Mouse (Mus musculus): ENCODE data around the gene Prune1.

Gene Prune1

DNA sequence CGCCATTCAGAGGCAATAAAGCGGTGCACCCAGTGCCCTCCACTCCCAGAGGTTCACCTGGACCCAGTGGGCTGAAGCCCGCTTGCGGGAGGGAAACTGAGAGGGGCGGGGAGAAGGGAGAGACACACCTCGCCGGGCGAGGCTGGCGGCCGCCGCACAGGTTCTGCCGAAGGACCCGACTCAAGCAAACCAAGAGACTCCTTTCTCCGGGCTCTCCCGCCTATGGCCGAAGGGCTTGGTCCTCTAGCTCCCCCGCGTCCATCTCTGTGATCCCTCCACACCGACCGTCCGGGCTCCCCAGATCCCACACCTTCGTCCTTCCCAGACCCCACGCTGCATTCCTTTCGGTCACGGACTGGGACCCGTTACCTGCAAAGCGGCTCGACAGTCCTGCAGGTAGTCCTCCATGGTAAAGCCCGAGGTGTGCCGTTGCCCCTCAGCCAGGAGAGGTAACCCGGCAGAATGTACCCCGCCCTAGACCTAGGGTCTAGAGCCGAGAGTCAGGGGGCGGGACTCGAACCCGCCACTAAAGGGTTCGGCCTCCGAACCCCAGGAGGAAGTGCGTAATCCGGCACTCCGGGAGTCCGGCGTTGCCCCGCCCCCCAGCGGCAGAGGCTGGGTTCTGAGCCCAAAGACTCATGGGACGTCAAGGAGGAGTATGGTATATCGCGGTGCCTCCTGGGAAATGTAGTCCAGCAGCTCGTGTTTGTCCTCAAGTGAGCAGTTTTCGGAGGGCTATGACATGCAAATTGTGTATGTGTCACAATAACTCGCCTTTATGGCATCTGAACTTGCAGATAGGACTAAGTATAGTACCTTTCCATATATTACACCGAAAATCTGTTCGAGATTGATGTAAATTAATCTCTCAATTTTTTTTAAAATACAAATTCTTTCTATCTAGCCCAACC, at the start of gene Prune1, which contains the start of gene Mindy1:
Gene Prune1, minus strand, starts transcription at position 861 of the 911 bp plus-strand sequence.
Gene Mindy1, plus strand, starts transcription at position 130 of the 911 bp plus-strand sequence.
- peak; percentile 97 for DNase-seq (ENCODE audit: extremely low spot score, low spot score)

DNA sequence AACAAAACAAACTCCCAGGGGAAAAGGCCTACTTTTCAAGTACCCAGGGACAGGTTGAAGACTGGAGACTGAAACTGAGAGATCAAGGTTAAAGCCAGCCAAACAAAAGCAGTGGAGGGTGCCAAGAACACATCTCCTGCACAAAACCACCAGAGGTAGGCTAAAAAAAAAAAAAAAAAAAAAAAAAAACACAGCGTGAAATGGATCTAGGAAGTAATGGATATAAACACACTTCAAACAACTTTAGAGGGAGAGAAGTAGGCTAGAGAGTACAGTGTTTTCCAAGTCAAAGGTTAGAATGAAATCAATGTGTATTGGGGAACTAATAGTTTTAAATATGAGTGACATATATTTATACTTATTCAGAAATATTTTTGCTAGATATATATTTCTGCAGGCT, 49.7 kb upstream of the Prune1 start:
- no peak for DNase-seq (ENCODE audit: extremely low spot score, low spot score)

DNA sequence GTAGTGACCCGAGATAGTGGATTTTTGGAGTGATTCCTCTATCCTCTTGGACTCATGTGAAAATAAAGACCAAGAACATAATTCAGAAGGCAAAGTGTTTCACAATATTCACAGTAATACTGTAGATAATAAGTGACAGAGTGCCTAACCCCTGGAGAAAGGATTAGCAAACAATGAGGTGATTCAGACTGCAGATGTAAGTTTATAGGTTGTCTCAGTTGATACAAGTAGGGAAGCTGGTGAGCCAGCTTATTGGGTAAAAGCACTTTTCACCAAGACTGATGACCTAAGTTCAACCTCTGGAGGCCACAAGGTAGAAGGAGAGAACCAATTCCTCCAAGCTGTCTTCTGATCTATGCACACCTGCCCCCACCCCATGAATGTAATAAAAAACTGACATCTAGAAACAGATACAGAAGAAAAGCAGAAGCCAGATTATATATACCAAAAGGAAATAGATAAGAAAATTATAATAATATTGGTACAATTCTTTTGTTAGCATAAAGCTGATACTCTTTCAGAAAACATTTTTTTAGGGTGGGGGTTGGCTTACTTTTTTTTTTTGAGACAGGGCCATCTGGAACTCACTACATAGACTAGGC, 47.0 kb upstream of the Prune1 start:
- no peak for DNase-seq (ENCODE audit: extremely low spot score, low spot score)

DNA sequence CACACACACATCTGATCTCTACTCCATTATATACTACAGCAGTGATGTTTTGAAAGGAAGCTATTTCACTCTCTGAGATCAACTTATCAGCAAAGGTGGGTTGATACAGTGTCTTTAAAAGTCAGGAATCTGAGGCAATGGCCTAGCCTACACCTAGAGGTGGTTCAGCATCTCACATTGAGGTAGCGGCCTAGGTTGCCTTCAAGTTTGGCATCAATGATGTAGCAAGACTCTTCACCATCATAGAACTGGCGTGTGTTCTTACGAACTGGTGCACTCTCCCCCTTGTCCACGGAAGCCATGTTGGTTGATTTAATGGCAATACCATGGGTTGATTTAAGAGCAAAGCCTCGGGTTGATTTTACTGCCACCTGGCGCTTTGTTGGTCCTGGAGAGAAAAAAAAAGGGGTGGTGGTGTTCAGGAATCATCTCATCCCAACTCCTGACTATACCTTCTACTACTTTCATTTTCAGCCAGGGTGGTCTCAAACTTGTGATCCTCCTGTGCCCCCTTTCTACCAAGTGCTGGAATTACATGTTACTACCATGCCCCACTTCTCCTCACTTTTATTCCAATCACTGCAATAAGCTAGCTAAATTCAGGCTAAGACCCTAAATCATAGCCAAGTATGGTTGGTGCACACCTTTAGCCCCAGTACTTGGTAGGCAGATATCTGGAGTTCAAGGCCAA, 42.7 kb upstream of the Prune1 start:
- DNase-seq (ENCODE audit: extremely low spot score, low spot score), result no peak

DNA sequence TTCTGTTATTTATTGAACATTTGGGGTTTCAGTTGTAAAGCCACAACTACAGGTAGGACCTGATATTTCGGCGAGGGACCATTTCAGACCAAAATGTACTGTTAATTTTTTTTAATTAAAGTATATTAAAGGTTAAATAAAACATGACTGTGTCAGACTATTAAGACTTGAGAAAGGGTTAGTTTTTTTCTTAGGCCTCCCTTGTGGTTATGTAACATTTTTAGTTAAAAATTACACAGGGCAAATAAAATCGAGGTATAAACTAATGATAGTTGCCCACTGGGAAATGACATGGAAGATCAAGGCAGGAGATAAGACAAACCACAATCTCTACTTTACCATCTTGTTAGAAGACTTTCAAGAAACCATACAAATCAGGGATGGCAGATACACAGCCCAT, 41.6 kb upstream of the Prune1 start:
- no peak for DNase-seq (ENCODE audit: extremely low spot score, low spot score)

DNA sequence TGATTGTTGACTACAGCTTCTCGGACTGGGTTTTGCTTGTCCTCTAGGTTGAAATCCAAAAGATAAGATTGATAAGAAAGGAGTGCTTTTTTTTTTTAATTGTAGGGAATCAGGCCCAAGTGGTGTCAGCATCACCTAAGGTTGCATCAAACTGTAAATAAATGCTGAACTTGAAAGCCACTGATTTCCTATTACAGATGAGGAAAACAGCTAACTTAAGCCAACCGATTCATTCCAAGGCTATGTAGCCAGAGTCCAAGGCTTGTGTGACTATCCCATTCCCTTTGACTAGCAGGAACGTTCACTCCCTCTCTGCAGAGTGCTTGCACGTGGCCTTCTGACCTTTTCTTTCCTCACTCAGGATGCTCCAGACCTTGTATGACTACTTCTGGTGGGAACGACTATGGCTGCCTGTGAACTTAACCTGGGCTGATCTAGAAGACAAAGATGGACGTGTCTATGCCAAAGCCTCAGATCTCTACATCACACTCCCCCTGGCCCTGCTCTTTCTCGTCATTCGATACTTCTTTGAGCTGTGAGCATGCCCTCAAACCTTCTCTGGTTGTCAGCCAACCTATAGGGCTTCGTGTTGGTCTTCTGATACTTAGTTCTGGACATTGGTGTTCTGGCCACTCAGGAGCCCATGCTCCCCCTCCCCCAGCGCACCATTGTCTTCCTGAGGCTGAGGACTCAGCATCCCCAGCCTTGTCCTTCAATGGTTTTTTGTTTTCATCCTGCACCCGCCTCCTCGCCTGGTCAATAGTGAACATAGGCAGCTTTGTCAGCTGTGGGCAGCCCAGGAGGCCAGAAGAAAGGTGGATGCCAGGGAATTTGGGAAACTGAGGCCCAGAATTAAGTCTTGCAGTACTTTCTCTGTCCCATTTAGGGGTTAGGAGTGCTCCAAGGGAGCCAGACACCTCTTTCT, 38.1 kb upstream of the Prune1 start:
- no peak for DNase-seq (ENCODE audit: extremely low spot score, low spot score)

DNA sequence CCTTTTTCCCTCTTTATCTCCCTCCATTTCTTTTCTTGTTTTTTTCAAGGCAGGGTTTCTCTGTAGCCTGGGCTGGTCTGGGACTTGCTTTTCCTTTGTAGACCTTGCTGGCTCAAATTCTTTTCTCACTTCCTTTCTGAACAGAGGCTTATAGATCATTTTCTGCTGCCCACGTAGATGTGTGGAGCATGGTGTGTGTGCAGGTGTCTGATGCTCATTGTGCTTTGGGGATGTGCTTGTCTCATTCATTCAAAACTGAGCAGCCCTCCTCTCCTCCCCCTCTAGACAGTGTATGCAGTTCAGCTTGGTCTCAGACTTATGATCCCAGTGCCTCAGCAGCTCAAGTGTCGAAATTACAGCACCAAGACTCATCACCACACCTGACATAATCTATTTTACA, 37.2 kb upstream of the Prune1 start:
- no peak for DNase-seq (ENCODE audit: extremely low spot score, low spot score)

DNA sequence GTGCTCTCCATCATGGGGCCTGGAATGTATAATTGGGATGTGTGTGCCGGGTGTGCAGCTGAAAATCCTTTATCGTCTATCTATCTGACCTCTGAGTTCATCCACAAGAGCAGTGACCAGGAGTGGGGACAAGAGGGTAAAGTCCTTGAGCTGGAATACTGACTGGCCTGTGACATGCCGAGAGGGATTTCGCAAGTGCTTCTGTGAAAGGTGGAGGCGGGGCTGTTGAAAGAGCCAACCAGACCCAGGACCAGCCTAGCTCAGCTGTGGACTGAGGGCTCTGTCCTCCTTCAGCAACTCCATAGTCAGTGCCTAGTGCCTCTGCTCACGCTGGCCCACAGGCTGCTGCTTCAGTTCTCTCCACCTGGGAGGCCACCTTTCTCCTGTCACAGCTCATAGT, 36.7 kb upstream of the Prune1 start:
- no peak for DNase-seq (ENCODE audit: extremely low spot score, low spot score)

DNA sequence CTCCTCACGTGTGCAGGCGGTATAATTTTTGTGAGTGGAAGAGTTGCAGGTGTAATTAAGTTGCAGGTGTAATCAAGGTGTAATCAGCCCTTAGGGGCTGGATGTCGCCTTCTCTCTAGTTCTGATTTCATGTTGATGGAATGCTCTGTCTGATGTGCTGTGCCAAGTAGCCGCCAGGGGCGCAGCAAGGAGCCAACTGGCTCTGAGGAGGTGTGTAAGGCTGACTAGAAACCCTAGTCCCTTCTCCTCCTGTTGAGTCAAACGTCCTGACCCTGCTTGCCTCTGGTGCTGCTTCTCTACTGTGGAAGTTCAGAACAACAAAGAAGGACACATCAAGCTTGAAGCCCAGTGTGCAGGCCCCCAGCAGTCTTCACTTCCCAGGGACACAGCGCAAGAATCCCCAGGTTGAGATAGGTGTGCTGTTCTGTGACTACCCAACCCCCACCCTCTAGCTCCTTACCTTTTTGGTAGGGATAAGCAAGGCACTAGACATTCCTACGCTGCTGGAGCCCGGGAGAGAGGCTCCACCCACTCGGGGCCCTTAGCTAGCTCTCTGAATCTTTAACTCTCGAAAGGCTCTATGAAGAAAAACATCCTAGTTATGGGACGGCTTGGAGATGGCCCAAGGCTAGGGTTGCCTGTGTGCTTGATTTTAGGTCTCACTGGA, 35.7 kb upstream of the Prune1 start:
- DNase-seq (ENCODE audit: extremely low spot score, low spot score), result peak; percentile 50

DNA sequence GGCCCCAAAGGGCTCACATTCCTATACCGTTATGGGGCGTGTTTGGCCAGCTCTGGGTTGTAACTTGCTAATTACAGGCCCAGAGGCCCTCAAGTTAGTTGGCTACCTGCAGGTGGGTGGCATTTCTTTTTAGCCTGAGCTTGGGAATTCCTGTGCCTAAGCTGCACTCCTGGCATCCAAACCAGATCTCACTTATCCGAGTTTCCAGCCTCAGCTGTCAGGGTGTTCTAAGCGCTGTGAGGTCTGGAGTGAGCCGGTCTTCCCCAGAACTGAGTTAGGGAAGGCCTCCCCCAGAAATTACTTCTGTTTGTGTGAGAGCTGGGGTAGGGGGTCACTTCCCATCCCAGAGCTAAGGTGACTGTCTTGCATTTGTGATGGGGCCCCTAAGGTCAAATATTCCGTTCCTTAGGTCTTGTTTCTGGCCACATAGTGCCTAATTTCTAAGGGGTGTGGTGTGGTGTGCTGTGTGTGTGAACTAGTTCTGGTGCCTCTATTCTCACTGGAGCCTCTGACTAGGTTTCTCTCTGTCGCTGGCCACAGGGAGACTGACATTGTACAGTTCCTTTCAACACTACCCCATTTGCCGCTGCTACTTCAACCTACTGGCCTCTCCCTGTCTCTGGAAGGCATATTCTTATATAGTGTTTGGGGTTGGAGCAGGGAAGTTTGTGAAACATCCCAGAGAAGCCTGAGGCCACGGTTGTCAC, 34.1 kb upstream of the Prune1 start:
- DNase-seq (ENCODE audit: extremely low spot score, low spot score), result peak; percentile 32

DNA sequence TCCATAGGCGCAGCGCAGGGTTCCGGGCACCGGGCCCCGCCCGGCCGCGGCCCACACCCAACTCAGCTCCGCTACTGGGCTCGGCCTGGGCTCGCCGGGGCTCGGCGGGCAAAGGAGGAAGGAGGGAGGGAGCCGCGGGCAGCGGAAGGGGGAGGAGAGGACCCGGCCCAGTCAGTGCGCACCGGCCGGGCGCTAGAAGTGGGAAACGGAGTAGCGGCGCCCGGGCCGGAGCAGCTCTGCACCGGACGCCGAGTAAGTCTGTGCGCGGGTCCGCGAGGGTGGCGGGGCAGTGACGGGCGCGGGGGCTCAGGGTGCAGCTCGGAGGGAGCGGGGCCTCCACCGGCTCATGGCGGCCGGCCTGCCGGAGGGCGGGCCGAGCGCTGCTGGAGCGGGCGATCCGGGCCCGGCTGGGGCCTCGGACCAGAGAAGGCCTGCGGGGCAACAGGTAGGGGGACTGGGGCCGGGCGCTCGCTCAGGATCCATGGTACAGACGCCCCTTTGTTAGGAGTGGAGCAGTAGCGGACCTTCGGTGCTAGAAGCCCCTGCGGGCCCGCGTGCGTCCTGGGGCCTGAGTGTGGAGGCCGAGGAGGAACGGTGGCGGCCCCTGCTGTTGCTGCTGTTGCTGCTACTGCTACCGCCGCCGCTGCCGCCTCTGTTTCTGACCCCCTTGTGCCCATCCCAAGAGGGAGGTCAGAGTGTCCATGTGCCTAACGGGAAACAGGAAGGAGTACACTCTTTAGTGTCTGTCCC, 33.4 kb upstream of the Prune1 start:
- DNase-seq (ENCODE audit: extremely low spot score, low spot score), result peak; percentile 94

DNA sequence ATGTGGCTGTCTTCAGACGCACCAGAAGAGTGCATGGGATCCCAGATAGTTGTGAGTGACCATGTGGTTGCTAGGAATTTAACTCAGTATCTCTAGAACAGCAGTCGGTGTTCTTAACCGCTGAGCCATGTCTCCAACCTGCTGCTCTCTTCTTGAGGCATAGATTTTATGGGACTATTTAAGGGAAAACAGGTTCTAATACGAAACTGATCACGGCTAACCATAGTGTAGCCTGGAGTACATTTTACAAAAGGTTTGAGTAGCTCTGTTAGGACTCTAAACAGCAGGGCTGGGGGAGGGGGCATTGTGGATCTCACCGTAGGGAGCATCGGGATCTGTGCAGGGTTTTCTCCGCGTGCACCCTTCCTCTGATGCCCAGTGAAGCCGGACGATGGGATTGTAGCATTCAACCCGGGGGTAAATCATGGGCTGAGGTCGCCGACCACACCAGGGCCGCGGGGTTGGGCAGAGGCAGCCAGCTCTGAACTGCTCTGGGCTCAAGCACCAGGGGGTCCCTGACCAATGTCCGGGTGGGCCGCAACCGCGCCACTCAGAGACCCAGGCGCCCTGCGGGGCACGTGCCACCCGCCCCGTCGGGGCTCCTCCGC, 32.7 kb upstream of the Prune1 start, which contains the start of gene Cers2:
Gene Cers2, plus strand, starts transcription at position 306 of the 608 bp plus-strand sequence.
- DNase-seq (ENCODE audit: extremely low spot score, low spot score), result no peak

DNA sequence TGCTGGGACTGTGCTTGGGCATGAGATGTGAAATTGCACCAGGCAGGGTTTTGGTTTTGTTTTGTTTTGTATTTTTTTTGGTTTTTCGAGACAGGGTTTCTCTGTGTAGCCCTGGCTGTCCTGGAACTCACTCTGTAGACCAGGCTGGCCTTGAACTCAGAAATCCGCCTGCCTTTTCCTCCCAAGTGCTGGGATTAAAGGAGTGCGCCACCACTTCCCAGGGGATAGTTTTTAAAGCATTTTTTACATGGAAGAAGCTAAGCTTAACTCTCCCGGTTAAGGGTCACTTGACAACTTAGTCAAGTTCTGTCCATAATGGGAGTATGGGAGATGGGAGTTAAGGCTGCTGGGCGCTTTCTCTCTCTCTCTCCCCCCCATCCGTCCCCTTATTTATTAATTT, 32.2 kb upstream of the Prune1 start:
- DNase-seq (ENCODE audit: extremely low spot score, low spot score), result no peak

DNA sequence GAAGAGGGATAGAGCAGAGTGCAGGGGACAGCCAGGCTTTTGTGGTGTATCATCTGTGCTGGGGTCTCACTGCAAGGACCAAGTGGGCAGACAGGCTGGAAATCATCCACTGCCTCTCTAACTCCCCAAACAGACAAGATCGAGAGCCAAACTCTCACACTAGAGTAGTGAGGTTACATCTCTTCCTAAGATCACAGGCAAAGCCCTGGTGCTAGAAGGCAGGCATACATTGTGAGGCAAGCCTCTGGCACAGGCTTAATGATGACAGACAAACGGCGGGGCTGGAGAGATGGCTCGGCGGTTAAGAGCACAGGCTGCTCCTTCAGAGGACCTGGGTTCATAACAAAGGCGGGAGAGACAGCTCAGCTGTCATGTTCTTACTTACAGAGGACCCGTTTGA, 31.6 kb upstream of the Prune1 start:
- DNase-seq (ENCODE audit: extremely low spot score, low spot score), result no peak

DNA sequence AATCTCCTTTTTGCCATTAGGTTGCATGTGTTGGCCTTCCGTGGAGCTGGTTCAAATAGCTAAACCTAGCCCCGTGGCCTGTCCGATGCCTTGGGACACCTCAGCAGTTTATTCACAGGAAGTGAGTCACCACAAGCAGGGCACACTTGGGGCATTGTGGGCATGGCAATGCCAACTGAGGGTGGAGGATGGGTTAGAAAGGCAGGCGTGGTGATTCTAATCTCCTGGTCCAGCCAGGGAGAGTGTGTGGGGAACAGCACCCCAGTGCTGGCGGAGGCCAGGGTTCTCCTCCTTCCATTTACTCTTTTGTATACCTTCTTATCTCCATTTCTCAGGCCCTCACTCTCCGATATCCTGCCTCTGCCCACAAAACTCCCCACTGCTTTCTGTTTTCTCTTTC, 30.7 kb upstream of the Prune1 start:
- DNase-seq (ENCODE audit: extremely low spot score, low spot score), result no peak

DNA sequence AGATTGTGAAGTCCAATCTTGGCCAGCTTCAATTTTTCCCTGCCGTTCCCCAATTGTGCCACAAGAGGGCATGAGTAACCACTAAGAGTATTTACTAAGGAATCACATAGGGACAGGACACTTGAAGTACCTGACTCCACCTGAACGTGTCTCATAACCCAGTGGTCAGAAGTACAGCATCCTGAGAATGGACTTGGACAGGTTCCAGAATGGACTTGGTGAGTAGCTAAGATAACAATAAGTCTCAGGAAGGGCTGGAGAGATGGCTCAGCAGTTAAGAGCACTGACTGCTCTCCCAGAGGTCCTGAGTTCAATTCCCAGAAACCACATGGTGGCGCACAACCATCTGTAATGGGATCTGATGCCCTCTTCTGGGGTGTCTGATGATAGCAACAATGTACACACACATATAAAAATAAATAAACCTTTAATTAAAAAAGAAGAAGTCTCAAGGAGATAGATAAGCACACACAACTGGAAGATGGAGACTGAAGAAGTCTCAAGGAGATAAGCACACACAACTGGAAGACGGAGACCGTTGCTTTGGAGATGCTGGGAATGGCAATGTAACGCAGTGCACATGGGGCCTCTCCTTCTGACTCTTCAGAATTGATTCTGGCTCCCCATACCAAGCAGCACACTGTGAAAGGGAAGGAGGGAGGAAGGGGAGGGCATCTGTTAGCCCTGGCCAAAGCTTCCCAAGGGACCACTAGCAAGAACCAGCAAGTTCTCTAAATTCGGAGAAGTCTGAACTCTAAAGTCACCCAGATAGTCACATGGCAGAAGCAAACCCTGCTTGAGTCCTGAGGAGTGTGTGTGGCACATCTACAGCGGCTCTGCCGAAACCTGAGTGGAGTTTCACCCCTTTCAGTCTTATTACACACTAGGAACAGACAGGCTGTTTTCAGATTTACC, 29.3 kb upstream of the Prune1 start:
- DNase-seq (ENCODE audit: extremely low spot score, low spot score), result peak; percentile 68

DNA sequence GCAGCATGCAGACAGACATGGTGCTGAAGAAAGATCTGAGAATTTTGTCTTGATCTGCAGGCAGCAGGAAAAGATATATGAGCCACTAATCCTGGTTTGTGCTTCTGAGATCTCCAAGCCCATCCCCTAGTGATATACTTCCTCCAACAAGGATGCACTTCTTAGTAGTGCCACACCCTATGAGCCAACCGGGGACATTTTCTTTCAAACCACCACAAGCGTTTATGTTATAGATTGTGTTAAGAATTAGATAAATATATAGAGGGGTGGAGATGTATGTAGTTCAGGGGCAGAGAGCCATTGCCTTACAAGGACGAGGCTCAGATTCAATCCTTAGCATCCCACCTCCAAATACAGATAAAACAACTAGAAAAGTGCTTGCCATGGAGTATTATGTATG, 28.6 kb upstream of the Prune1 start:
- DNase-seq (ENCODE audit: extremely low spot score, low spot score), result no peak

DNA sequence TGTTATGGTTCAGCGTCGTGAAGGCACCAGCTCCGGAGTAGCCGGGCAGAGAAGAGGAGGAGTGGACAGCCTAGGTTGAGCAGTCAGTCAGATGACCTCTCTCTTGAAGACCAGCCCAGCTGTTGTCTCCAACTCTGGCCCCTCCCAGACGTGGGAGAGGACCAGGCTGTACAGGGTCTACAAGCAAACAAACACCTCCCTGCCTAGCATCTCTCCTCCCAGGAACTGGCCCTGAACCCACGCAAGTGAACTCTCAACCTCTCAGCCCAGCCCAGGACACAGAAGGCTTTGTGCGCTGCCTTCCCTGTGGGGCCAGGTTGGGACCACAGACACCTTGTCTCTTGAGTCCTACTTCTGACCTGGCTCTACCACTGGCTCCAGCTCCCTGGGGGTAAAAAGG, 25.2 kb upstream of the Prune1 start, which contains the start of gene Anxa9:
Gene Anxa9, minus strand, starts transcription at position 77 of the 400 bp plus-strand sequence.
- no peak for DNase-seq (ENCODE audit: extremely low spot score, low spot score)

Data from neural tube, embryonic 10.5 days (tissue).